Mouse (Mus musculus) embryonic facial prominence, embryonic 13.5 days (tissue): ENCODE measurements around the gene Rin3. TPM values are rescaled to one million over a fixed set of nuclear protein-coding genes. Genes with fewer than 3 reads are reported as not detected.

Experiments
- ATAC-seq: fragments of 200-750 bp; cut with Nextera tagmentation; 2 replicates; pipeline ENCODE4 v1.8.0; 2017; ENCODE audit warnings: low read depth; ENCODE audit not compliant: insufficient number of reproducible peaks, insufficient read depth, low FRiP score, low TSS enrichment
- H3K27ac ChIP-seq: fragments of 300-500 bp; sonication (generic); 2 replicates; pipeline ENCODE4 v1.5.1; 2015; ENCODE audit warnings: moderate library complexity, mild to moderate bottlenecking, inconsistent platforms
- H3K27me3 ChIP-seq: fragments of 300-500 bp; sonication (generic); 2 replicates; pipeline ENCODE4 v1.6.1; 2015; ENCODE audit warnings: mild to moderate bottlenecking, inconsistent platforms
- H3K36me3 ChIP-seq: fragments of 300-500 bp; sonication (generic); 2 replicates; pipeline ENCODE4 v1.6.1; 2015; ENCODE audit warnings: mild to moderate bottlenecking, inconsistent platforms
- H3K4me1 ChIP-seq: fragments of 300-500 bp; sonication (generic); 2 replicates; pipeline ENCODE4 v1.6.1; 2015; ENCODE audit warnings: inconsistent platforms
- H3K4me2 ChIP-seq: fragments of 300-500 bp; sonication (generic); 2 replicates; pipeline ENCODE4 v1.6.1; 2015; ENCODE audit warnings: moderate library complexity, mild to moderate bottlenecking, inconsistent platforms
- H3K4me3 ChIP-seq: fragments of 300-500 bp; sonication (generic); 2 replicates; pipeline ENCODE4 v1.5.1; 2015; ENCODE audit warnings: mild to moderate bottlenecking, inconsistent platforms
- H3K9ac ChIP-seq: fragments of 300-500 bp; sonication (generic); 2 replicates; pipeline ENCODE4 v1.6.1; 2015; ENCODE audit warnings: mild to moderate bottlenecking, inconsistent platforms
- H3K9me3 ChIP-seq: fragments of 300-500 bp; sonication (generic); 2 replicates; pipeline ENCODE4 v1.6.1; 2016; ENCODE audit warnings: inconsistent platforms
- whole genome bisulfite sequencing: fragments of 180-500 bp; shearing (Covaris S2); methylation state at CpG from one replicate; pipeline ENCODE4 v1.1.7; 2015; ENCODE audit warnings: mixed read lengths; 5-methylcytosine and 5-hydroxymethylcytosine counted together
- polyA plus RNA-seq: library from polyadenylated mRNA; unstranded; fragments of >200 nt; fragmentation: Nextera tagmentation; extraction: Ambion mirVana; gene quantifications from 2 replicates; pipeline ENCODE4 v1.2.1, GENCODE M21; 2015

The Rin3 gene
- polyA plus RNA-seq, 1 experiment from 2014 or later, result 6.1 TPM

DNA sequence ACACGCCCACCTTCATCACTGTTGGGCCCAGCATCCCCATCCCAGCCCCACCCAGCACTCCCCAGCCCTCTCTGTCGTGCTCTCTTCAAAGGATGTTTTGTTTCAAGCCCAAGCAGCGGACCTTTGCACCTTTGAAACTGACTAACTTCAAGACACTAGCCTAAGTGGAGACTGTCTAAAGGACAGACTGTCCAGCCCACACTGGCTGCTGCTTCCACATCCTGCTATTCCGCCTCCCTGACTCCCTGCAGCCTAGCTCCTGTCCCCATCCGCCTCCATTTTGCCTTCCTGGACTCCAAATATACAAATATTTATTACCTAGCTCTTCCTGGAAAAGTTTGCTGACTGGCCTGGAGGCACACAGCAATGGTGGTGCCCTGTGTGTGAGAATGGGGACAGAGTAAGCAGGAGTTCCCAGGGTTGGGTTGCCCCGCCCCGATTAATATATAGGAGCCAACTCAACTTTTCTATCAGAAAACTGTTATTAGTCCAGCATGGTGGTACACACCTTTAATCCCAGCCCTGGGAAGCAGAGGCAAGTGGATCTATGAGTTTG lies 134.2 kb downstream of the Rin3 start:
- H3K9ac ChIP-seq, result 0 out of 2 replicates have a peak overlapping the region, but pooled peaks have one; percentile 6
- no peak for ATAC-seq
- H3K9me3 ChIP-seq, result no peaks in the 10 kb centered on the region
- peaks cover 13% of the 10 kb centered on the region for H3K36me3 ChIP-seq
- 74% methylated on average over 7 of the region's 7 CpGs for WGBS
- H3K4me2 ChIP-seq, result no peak overlapping the region
- no peaks in the 10 kb centered on the region for H3K27me3 ChIP-seq
- H3K27ac ChIP-seq, result no peak overlapping the region
- H3K4me3 ChIP-seq, result no peak overlapping the region
- peaks cover 9% of the 10 kb centered on the region; the same call in 1 of the 2 replicates for H3K4me1 ChIP-seq

DNA sequence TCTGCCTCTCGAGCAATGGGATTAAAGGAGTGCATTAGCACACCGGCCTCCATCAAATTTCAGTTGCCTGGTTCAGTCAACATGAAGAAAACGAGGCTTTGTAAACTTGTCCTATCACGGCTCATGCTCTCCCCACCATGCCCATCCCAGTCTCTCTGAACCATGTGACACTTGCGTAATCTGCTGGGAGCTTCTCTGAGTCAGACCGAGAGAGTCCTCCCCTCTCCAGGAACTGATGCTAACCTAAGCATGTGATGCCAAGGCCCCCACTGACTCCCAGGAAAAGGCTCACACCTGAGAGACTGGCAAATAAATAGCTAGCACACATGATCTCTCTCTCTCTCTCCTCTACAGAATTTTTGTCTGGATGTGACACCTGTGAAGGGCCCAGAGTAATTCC lies 134.9 kb downstream of the Rin3 start:
- Histone ChIP-seq H3K4me3 (no peak overlapping the region), H3K4me1 (peaks cover 9% of the 10 kb centered on the region; the same call in 1 of the 2 replicates), H3K27me3 (no peaks in the 10 kb centered on the region), H3K9ac (no peak overlapping the region), H3K9me3 (no peaks in the 10 kb centered on the region), H3K36me3 (peaks cover 20% of the 10 kb centered on the region), H3K27ac (no peak overlapping the region), H3K4me2 (no peak overlapping the region)
- no peak for ATAC-seq
- WGBS, result 88% methylated on average over 6 of the region's 6 CpGs

- 66% methylated on average over 3 of the region's 3 CpGs for WGBS
- Histone ChIP-seq H3K36me3 (peaks cover 21% of the 10 kb centered on the region), H3K9me3 (no peaks in the 10 kb centered on the region), H3K4me3 (no peak overlapping the region), H3K27ac (0 out of 2 replicates have a peak overlapping the region, but pooled peaks have one; percentile 8), H3K4me1 (peaks cover 10% of the 10 kb centered on the region; the same call in 1 of the 2 replicates), H3K9ac (no peak overlapping the region), H3K4me2 (no peak overlapping the region), H3K27me3 (no peaks in the 10 kb centered on the region)
- no peak for ATAC-seq
These were observed 136.7 kb downstream of the Rin3 start for GRCm38 (mm10) chr12:102419544-102419943.

GRCm38 (mm10) chr12:102420168-102420890 lies 137.5 kb downstream of the Rin3 start:
- Histone ChIP-seq H3K4me1 (peaks cover 18% of the 10 kb centered on the region; the same call in 1 of the 2 replicates), H3K4me3 (no peak overlapping the region), H3K9ac (no peak overlapping the region), H3K27ac (no peak overlapping the region), H3K4me2 (no peak overlapping the region), H3K36me3 (peaks cover 21% of the 10 kb centered on the region), H3K9me3 (no peaks in the 10 kb centered on the region), H3K27me3 (no peaks in the 10 kb centered on the region)
- 93% methylated on average over 10 of the region's 10 CpGs for WGBS
- ATAC-seq, result no peak

GRCm38 (mm10) chr12:102422065-102422464 lies 139.2 kb downstream of the Rin3 start:
- no peak overlapping the region for H3K9ac ChIP-seq
- no peak overlapping the region for H3K4me3 ChIP-seq
- no peaks in the 10 kb centered on the region for H3K9me3 ChIP-seq
- H3K4me2 ChIP-seq, result no peak overlapping the region
- H3K27ac ChIP-seq, result no peak overlapping the region
- peaks cover 9% of the 10 kb centered on the region; the same call in 1 of the 2 replicates for H3K4me1 ChIP-seq
- 83% methylated on average over 6 of the region's 6 CpGs for WGBS
- H3K27me3 ChIP-seq, result no peaks in the 10 kb centered on the region
- no peak for ATAC-seq
- H3K36me3 ChIP-seq, result peaks cover 26% of the 10 kb centered on the region

DNA sequence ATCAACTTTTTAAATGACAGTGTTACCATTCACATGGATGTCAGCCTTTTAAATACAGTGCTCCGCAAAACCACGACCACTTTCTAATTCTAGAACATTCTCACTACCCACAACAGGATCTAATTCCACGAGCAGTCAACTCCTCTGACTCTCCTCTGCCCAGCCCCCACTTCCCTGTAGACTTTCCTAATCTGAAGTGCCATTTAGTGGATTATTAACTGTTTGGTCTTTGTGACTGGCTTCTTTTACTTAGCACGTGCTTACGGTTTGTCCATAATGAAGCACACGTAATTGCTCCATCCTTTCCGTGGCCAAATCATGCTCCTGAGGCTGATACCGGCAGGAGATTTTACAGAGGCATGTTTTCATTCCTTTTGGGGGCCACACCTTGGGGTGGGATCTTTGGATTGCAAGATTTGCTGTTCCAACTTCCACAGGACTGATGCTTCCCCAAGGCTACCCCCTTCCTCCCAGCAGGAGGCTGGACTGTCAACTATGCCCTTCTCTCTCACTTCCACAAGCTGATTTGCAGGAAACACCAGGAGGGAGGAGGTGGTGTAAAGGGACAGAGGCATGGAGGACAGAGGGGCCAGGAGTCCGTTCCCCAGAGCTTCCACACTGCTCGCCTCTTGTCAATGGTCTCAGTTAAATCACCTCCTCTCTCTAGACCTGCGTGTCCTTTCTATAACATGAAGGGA lies 139.9 kb downstream of the Rin3 start:
- Histone ChIP-seq H3K27ac (no peak overlapping the region), H3K9ac (no peak overlapping the region), H3K4me1 (peaks cover 9% of the 10 kb centered on the region; the same call in 1 of the 2 replicates), H3K4me2 (no peak overlapping the region), H3K4me3 (no peak overlapping the region), H3K36me3 (peaks cover 26% of the 10 kb centered on the region), H3K9me3 (no peaks in the 10 kb centered on the region), H3K27me3 (no peaks in the 10 kb centered on the region)
- no peak for ATAC-seq
- 87% methylated on average over 11 of the region's 11 CpGs for WGBS

DNA sequence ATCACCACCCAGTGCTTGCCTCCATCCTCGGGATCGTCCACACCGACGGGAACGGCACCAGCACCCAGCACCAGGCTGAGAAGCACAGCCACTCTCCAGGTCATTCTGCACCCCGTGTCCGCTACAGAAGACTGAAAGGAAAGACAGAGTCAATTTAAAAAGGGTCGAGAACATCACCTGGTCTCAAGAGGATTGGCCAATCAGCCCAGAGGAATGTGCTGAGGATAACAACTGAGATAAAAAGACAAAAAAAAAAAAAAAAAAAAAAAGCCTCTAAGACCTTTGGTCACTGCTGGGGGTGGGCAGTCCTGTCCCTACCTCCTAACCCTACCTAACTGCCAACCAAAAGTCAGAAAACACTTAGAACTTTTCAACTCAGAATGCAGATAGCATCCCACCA lies 140.8 kb downstream of the Rin3 start:
- 90% methylated on average over 8 of the region's 8 CpGs for WGBS
- no peak overlapping the region for H3K27ac ChIP-seq

GRCm38 (mm10) chr12:102424456-102424855 lies 141.6 kb downstream of the Rin3 start:
- 58% methylated on average over 2 of the region's 2 CpGs for WGBS

More for the DNA sequence above, 140.8 kb downstream of the Rin3 start:
- H3K4me1 ChIP-seq, result peaks cover 9% of the 10 kb centered on the region; the same call in 1 of the 2 replicates
- H3K36me3 ChIP-seq, result peaks cover 26% of the 10 kb centered on the region
- no peaks in the 10 kb centered on the region for H3K9me3 ChIP-seq
- H3K4me2 ChIP-seq, result no peak overlapping the region
- no peak for ATAC-seq
- H3K9ac ChIP-seq, result no peak overlapping the region
- no peaks in the 10 kb centered on the region for H3K27me3 ChIP-seq
- no peak overlapping the region for H3K4me3 ChIP-seq

DNA sequence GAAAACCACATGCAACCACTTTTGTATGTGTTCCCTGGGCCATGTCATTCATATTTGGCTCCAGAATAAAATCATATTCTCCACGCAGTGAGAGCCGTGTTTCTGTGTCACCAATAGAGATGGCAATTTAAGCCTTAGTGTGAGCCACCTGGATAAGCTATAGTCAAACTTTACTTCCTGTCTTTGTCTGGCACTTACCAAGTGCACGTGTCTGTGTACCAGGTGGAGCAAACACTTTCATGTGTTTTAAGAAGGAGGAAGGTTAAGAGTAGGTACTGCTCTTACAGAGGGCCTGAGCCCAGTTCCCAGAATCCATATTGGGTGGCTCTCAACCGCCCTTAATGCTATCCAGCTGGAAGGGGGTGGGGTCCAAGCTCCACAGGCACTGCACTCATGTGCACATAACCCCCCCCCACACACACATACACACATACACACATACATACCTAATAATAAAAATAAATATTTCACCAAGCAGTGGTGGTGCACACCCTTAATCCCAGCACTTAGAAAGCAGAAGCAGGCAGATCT lies 142.3 kb downstream of the Rin3 start:
- Histone ChIP-seq H3K27ac (no peak overlapping the region), H3K4me2 (no peak overlapping the region), H3K9ac (no peak overlapping the region), H3K9me3 (no peaks in the 10 kb centered on the region), H3K27me3 (no peaks in the 10 kb centered on the region), H3K4me3 (no peak overlapping the region), H3K36me3 (peaks cover 26% of the 10 kb centered on the region), H3K4me1 (peaks cover 9% of the 10 kb centered on the region; the same call in 1 of the 2 replicates)
- ATAC-seq, result no peak
- 35% methylated on average over 4 of the region's 4 CpGs for WGBS

More at GRCm38 (mm10) chr12:102424456-102424855, 141.6 kb downstream of the Rin3 start:
- Histone ChIP-seq H3K9ac (no peak overlapping the region), H3K36me3 (peaks cover 26% of the 10 kb centered on the region), H3K27me3 (no peaks in the 10 kb centered on the region), H3K9me3 (no peaks in the 10 kb centered on the region), H3K4me1 (peaks cover 9% of the 10 kb centered on the region; the same call in 1 of the 2 replicates), H3K4me3 (no peak overlapping the region), H3K27ac (no peak overlapping the region), H3K4me2 (no peak overlapping the region)
- no peak for ATAC-seq

GRCm38 (mm10) chr12:102426285-102426684 lies 143.4 kb downstream of the Rin3 start:
- Histone ChIP-seq H3K4me3 (no peak overlapping the region), H3K9ac (no peak overlapping the region), H3K27me3 (no peaks in the 10 kb centered on the region), H3K9me3 (no peaks in the 10 kb centered on the region), H3K36me3 (peaks cover 22% of the 10 kb centered on the region), H3K4me2 (no peak overlapping the region), H3K4me1 (peaks cover 9% of the 10 kb centered on the region; the same call in 1 of the 2 replicates), H3K27ac (no peak overlapping the region)
- 93% methylated on average over 7 of the region's 7 CpGs for WGBS
- ATAC-seq, result no peak

- ATAC-seq, result no peak
- Histone ChIP-seq H3K9me3 (no peaks in the 10 kb centered on the region), H3K4me2 (no peak overlapping the region), H3K27ac (no peak overlapping the region), H3K27me3 (no peaks in the 10 kb centered on the region), H3K4me1 (peaks cover 12% of the 10 kb centered on the region), H3K9ac (no peak overlapping the region), H3K36me3 (peaks cover 5% of the 10 kb centered on the region), H3K4me3 (no peak overlapping the region)
- WGBS, result 94% methylated on average over 5 of the region's 5 CpGs
These were observed 146.8 kb downstream of the Rin3 start for GRCm38 (mm10) chr12:102429656-102430055.
